Mouse (Mus musculus): ENCODE data around the gene Tspear. TPM values are rescaled to one million over a fixed set of nuclear protein-coding genes. Genes with fewer than 3 reads are reported as not detected.

Tspear gene
- total RNA-seq, 2 experiments from 2014 or later, result 0.14 TPM; not detected in 1

DNA sequence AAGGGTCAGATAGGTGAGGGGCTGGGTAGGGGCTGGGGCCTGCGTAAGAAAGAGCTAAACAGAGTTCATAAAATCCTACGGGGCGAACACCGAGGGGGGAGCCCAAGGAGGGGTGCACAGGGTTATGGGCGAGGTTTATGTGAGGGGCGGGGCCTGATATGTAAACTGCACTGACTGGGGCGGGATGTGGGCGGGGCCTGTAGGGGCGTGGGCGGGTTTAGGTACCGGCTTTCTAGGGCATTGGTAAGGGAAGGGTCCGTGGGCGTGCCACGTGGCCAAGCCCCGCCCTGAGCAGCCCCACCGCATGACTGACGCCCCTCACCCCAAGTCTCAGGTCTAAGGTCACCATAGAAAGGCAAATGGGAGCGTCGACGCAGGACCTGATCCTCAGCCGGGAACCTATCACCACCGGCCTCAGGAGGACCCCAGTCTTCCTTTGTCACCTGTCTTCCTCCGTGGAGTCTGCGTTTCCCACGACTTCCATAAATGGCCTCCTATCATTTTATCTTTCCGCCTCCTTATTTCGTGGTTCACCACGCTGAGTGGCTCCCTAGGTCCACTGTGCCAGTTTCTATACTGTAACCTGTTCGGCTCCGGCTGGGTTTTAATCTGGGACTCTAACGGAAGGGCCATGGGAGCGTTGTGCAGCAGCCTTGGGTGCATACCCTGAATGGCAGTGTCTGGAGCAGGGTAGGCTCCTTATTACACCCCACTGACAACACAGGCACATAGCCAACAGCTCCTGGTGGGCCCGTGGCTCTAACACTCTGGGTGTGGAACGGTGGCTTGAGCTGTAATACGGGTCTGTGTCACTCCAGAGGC, 216.7 kb downstream of the Tspear start:
- intact Hi-C loops (cut with DNase I), result no loop called here
- peak; percentile 76 to 84 for DNase-seq (ENCODE audit: low spot score in 2 of 2)

DNA sequence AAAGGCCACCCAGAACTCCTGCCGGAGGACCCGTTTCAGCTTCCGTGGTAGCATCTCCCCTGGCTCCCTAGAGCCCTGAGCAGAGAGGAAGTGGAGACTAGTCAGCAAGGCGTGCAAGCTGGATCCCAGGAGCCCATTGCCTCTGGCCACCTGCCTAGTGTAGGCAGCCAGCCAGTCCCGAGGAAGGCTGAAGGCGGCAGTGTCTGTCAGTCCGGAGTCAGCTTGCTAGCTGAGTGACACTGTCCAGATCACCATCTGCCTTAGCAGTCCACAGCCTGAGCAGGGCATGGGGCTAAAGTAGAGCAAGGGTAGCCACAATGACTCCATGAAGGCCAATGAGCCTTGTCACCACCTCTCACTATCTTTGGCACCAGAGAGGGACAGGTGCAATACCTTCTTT, 226.2 kb downstream of the Tspear start:
- intact Hi-C loops (cut with DNase I), result no loop called here
- DNase-seq (ENCODE audit: low spot score in 2 of 2), result no peak

DNA sequence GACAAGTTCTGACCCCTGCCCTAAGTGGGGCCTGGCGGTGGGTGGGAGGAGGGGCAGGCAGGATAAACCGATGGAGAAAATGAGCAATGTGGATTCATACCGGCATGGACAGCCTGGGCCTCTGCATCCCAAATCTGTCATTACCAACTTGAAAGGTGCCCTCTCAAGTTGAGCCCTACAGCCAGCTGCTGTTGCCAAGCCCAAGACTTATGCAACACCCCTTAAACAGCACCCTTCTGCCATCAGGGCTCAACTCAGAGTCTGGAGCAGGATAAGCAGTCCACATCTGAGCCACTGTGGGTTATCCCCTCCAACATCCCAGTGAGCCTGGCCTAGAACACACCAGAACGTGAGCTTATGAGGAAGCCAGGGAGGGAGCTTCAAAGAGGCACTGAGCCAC, 226.9 kb downstream of the Tspear start:
- DNase-seq (ENCODE audit: low spot score in 2 of 2), result no peak
- intact Hi-C loops (cut with DNase I), result no loop called here

DNA sequence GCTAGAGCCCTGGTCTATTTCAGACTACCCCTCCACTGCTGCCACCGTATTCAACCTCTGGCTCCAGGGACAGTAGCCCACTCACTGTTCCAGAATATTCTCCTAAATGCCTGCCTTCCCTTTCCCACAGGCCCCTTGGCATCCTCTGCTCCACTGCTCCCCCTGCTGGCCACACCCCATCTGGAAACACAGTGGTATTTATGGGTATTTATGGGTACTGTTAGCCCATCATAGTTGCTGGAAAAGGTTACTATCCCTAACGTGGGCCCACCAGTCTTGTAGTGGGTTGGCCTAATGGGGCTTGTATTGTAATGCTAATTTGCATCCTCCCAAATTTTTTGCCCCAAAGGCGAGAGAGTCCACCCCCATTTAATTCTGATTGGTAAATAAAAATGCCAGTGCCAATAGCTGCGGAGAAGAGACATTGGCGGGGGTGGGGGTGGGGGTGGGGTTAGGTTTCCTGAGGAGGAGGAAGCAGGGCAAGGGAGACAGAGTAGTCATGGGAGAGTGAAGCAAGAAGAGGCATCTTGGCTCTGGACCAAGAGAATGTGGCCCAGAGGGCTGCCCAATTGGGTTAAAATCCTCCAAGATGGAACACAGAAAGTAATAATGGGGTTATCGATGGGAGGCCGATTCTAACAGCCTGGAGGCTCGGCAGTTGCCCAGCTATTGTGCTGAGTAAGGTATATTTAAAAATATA, 230.4 kb downstream of the Tspear start:
- intact Hi-C loops (cut with DNase I), result no loop called here
- peak in 1 of 2 experiments; percentile 20 for DNase-seq (ENCODE audit: low spot score in 2 of 2)

DNA sequence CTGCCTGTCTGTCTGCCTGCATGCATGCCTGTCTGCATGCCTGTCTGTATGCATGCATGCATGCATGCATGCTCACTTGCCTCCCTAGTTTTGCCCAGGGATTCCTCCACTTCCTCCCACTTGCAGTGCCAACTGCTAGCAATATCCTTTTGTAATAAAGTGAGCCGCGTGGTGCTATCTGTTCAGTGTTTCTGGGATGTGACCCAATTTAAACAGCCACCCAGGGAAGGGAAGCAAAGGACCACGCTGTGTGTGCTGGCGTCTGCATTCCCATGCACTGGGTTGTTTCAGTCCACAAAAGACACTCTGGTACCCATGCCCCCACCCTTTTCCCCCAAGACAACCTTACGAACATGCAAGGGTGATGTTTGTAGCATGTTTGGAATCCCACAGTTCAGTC, 234.6 kb downstream of the Tspear start:
- peak; percentile 28 to 65 for DNase-seq (ENCODE audit: low spot score in 2 of 2)

DNA sequence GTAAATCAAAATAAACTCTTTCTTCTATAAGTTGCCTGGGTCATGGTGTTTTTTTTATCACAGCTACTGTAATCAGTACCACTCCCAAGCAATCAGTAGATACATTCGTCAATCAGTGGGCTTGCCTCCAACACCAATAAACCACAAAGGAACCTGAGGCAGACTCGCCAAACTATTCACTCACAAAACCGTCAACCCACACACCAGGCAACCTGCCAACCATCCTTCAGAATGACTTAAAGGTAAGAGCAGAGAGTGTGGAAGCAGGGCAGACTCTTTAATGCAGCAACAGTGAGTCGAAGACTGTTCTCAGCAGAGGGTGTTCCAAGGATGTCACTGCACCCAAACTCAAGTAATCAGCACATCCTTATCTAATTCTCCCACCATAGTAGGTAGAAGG, 236.3 kb downstream of the Tspear start:
- peak; percentile 28 to 44 for DNase-seq (ENCODE audit: low spot score in 2 of 2)
- intact Hi-C loops (cut with DNase I), result no loop called here

More for the DNA sequence above, 234.6 kb downstream of the Tspear start:
- intact Hi-C loops (cut with DNase I), result no loop called here

DNA sequence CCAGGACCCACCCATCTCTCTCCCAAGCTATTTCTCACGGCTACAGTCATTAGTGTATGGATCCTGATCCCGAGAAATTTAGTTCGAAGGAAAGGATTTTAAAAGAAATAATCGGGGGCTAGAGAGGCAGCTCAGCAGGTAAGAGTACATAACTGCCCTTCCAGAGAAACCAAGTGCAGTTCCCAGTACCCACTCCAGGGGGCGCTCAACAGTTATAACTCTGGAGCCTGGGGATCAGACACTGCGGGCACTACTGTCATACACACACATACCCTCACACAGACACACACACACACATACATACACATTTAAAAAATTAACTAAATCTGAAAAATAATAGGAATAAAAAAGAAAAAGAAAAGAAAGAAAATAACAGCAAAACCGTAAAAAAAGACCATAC, 239.8 kb downstream of the Tspear start:
- DNase-seq (ENCODE audit: low spot score in 2 of 2), result peak; percentile 36 to 52
- intact Hi-C loops (cut with DNase I), result no loop called here

DNA sequence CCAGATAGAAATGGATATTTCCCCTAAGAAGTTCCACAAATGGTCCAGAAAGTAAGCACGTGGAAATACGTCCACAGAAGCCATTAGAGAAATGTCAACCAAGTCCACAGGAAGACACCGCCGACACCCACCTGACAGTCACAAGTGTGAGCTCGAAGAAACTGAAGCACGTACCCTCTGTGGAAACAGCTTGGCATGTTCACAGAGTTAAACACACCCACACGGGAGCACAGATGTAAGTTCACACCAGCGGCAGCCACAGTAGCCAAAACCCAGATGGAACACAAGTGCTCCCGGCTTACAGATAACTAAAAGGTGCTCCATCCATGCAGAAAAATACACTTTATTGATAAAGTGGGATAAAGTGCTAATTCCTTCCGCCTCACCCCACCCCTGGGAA, 241.0 kb downstream of the Tspear start:
- intact Hi-C loops (cut with DNase I), result no loop called here
- DNase-seq (ENCODE audit: low spot score in 2 of 2), result peak in 1 of 2 experiments; percentile 42

Small RNAs within 50 kb of the gene (microRNA-seq; reads per million reads assigned to microRNA genes)
- 25.5 to 35.4 reads per million in 2 experiments for gene Mir1930

Other genes starting within 250 kb of the Tspear start
- 10 to 100 TPM; 34.2 to 36.0 TPM for gene Fam207a, start 170.8 kb upstream of the Tspear start, total RNA-seq (2021)
- 1 to 10 TPM; 2.9 to 3.6 TPM for gene Itgb2, start 156.3 kb upstream of the Tspear start, total RNA-seq (2021)
- 10 to 100 TPM; 71.0 to 87.6 TPM for gene Pttg1ip, start 104.8 kb upstream of the Tspear start, total RNA-seq (2021)
- gene Sumo3, start 80.5 kb upstream of the Tspear start, total RNA-seq (2021), result 100 to 1,000 TPM; 133 to 140 TPM
- gene Gm49325, start 80.4 kb upstream of the Tspear start, total RNA-seq (2021), result 10 to 100 TPM; 14.2 to 16.3 TPM
- 10 to 100 TPM; 43.7 to 51.3 TPM for gene Ube2g2, start 64.3 kb upstream of the Tspear start, total RNA-seq (2021)
- not detected for gene Gm19402, start 4.2 kb downstream of the Tspear start, total RNA-seq (2021)
- gene Gm9508, start 10.7 kb downstream of the Tspear start, total RNA-seq (2021), result not detected
- gene Gm10272, start 20.1 kb downstream of the Tspear start, total RNA-seq (2021), result not detected
- gene Gm10024, start 24.9 kb downstream of the Tspear start, total RNA-seq (2021), result not detected
- not detected for gene Gm10142, start 29.2 kb downstream of the Tspear start, total RNA-seq (2021)
- gene Krtap12-1, start 34.0 kb downstream of the Tspear start, total RNA-seq (2021), result not detected
- gene Gm10100, start 39.9 kb downstream of the Tspear start, total RNA-seq (2021), result not detected
- gene Gm18596, start 56.1 kb downstream of the Tspear start, total RNA-seq (2021), result not detected
- not detected for gene Gm9736, start 64.8 kb downstream of the Tspear start, total RNA-seq (2021)
- gene Gm3233, start 73.1 kb downstream of the Tspear start, total RNA-seq (2021), result not detected
- not detected for gene Gm3238, start 84.8 kb downstream of the Tspear start, total RNA-seq (2021)
- gene Gm7138, start 90.4 kb downstream of the Tspear start, total RNA-seq (2021), result not detected
- gene Gm3250, start 96.0 kb downstream of the Tspear start, total RNA-seq (2021), result not detected
- gene Gm7137, start 101.6 kb downstream of the Tspear start, total RNA-seq (2021), result not detected
- gene Gm9639, start 108.5 kb downstream of the Tspear start, total RNA-seq (2021), result not detected
- gene Gm19668, start 112.6 kb downstream of the Tspear start, total RNA-seq (2021), result not detected
- gene Gm9507, start 125.3 kb downstream of the Tspear start, total RNA-seq (2021), result not detected
- not detected for gene Gm2696, start 128.1 kb downstream of the Tspear start, total RNA-seq (2021)
- gene Krtap10-4, start 140.5 kb downstream of the Tspear start, total RNA-seq (2021), result not detected
- gene Krtap10-10, start 149.4 kb downstream of the Tspear start, total RNA-seq (2021), result not detected
- not detected for gene Gm36176, start 160.2 kb downstream of the Tspear start, total RNA-seq (2021)
- not detected for gene Gm10318, start 166.3 kb downstream of the Tspear start, total RNA-seq (2021)
- not detected for gene Gm3285, start 175.4 kb downstream of the Tspear start, total RNA-seq (2021)
- gene Lrrc3, start 216.0 kb downstream of the Tspear start, total RNA-seq (2021), result 10 to 100 TPM; 13.2 to 13.6 TPM

Measured in left cerebral cortex, postnatal 25 days (tissue).